Mouse (Mus musculus) bone marrow macrophage, adult 2 months (primary cell): ENCODE results near the gene Mcm10.

Source experiments
- CTCF ChIP-seq: IDR thresholded peaks from 2 replicates; pipeline ENCODE4 v1.5.1; 2012; ENCODE audit warnings: low read depth, mild to moderate bottlenecking, low read length, moderate library complexity
- POLR2A ChIP-seq: IDR thresholded peaks from 2 replicates; pipeline ENCODE4 v1.6.1; 2012; ENCODE audit warnings: mild to moderate bottlenecking, low read depth, low read length, borderline replicate concordance

- TF ChIP-seq POLR2A (no peak), CTCF (no peak)
Observed at GRCm38 (mm10) chr2:5040281-5041161, 27.9 kb upstream of the Mcm10 start.
